Mouse (Mus musculus): ENCODE measurements around the gene Neurl3. TPM values are rescaled to one million over a fixed set of nuclear protein-coding genes. Genes with fewer than 3 reads are reported as not detected.

Gene Neurl3
- polyA plus RNA-seq, 1 experiment from 2014 or later, result 31.0 TPM

GRCm38 (mm10) chr1:36254635-36255360, 19.7 kb downstream of the Neurl3 start:
- 22% methylated on average over 25 of the region's 25 CpGs for WGBS
- Histone ChIP-seq H3K4me1 (ENCODE audit: control insufficient read depth, insufficient read depth, low read length) (peaks cover 10% of the 10 kb centered on the region), H3K27ac (ENCODE audit: low read length) (no peak overlapping the region), H3K4me3 (ENCODE audit: low read length) (no peak overlapping the region), H3K4me2 (ENCODE audit: low read depth, low read length) (0 out of 2 replicates have a peak overlapping the region, but pooled peaks have one; percentile 9), H3K36me3 (ENCODE audit: control insufficient read depth, insufficient read depth, low read length) (no peaks in the 10 kb centered on the region), H3K9ac (ENCODE audit: low read depth, low read length) (0 out of 2 replicates have a peak overlapping the region, but pooled peaks have one; percentile 3), H3K27me3 (replicated peaks; ENCODE audit: control insufficient read depth, insufficient read depth, low read length) (no peaks in the 10 kb centered on the region), H3K9me3 (ENCODE audit: control insufficient read depth, low read length) (peaks cover 10% of the 10 kb centered on the region)
- no peak for ATAC-seq

- Histone ChIP-seq H3K4me2 (ENCODE audit: low read depth, low read length) (no peak overlapping the region), H3K9ac (ENCODE audit: low read depth, low read length) (no peak overlapping the region), H3K4me1 (ENCODE audit: control insufficient read depth, insufficient read depth, low read length) (peaks cover 10% of the 10 kb centered on the region), H3K27ac (ENCODE audit: low read length) (no peak overlapping the region), H3K27me3 (replicated peaks; ENCODE audit: control insufficient read depth, insufficient read depth, low read length) (no peaks in the 10 kb centered on the region), H3K9me3 (ENCODE audit: control insufficient read depth, low read length) (peaks cover 7% of the 10 kb centered on the region), H3K36me3 (ENCODE audit: control insufficient read depth, insufficient read depth, low read length) (no peaks in the 10 kb centered on the region), H3K4me3 (ENCODE audit: low read length) (no peak overlapping the region)
- 9% methylated on average over 6 of the region's 6 CpGs for WGBS
- peak; percentile 58 for ATAC-seq
Measured at GRCm38 (mm10) chr1:36252791-36253190, 21.7 kb downstream of the Neurl3 start.

GRCm38 (mm10) chr1:36251426-36251825, 23.1 kb downstream of the Neurl3 start:
- Histone ChIP-seq H3K9ac (ENCODE audit: low read depth, low read length) (peak overlapping the region; percentile 7; the same call in 1 of the 2 replicates), H3K27me3 (replicated peaks; ENCODE audit: control insufficient read depth, insufficient read depth, low read length) (no peaks in the 10 kb centered on the region), H3K4me2 (ENCODE audit: low read depth, low read length) (no peak overlapping the region), H3K9me3 (ENCODE audit: control insufficient read depth, low read length) (peaks cover 3% of the 10 kb centered on the region), H3K4me3 (ENCODE audit: low read length) (no peak overlapping the region), H3K36me3 (ENCODE audit: control insufficient read depth, insufficient read depth, low read length) (no peaks in the 10 kb centered on the region), H3K27ac (ENCODE audit: low read length) (peak overlapping the region; percentile 10; the same call in 1 of the 2 replicates), H3K4me1 (ENCODE audit: control insufficient read depth, insufficient read depth, low read length) (peaks cover 10% of the 10 kb centered on the region)
- 11% methylated on average over 9 of the region's 9 CpGs for WGBS
- ATAC-seq, result peak; percentile 81

- H3K36me3 ChIP-seq (ENCODE audit: control insufficient read depth, insufficient read depth, low read length), result no peaks in the 10 kb centered on the region
- H3K9me3 ChIP-seq (ENCODE audit: control insufficient read depth, low read length), result no peaks in the 10 kb centered on the region
- ATAC-seq, result no peak
- H3K4me2 ChIP-seq (ENCODE audit: low read depth, low read length), result no peak overlapping the region
- H3K4me3 ChIP-seq (ENCODE audit: low read length), result no peak overlapping the region
- peaks cover 15% of the 10 kb centered on the region for H3K4me1 ChIP-seq (ENCODE audit: control insufficient read depth, insufficient read depth, low read length)
- 58% methylated on average over 6 of the region's 6 CpGs for WGBS
- no peaks in the 10 kb centered on the region for H3K27me3 ChIP-seq (replicated peaks; ENCODE audit: control insufficient read depth, insufficient read depth, low read length)
- no peak overlapping the region for H3K27ac ChIP-seq (ENCODE audit: low read length)
- H3K9ac ChIP-seq (ENCODE audit: low read depth, low read length), result no peak overlapping the region
Measured at GRCm38 (mm10) chr1:36246688-36247087, 27.8 kb downstream of the Neurl3 start.

GRCm38 (mm10) chr1:36244828-36245215, 29.7 kb downstream of the Neurl3 start:
- Histone ChIP-seq H3K27me3 (replicated peaks; ENCODE audit: control insufficient read depth, insufficient read depth, low read length) (no peaks in the 10 kb centered on the region), H3K9me3 (ENCODE audit: control insufficient read depth, low read length) (no peaks in the 10 kb centered on the region), H3K36me3 (ENCODE audit: control insufficient read depth, insufficient read depth, low read length) (no peaks in the 10 kb centered on the region), H3K4me3 (ENCODE audit: low read length) (no peak overlapping the region), H3K27ac (ENCODE audit: low read length) (no peak overlapping the region), H3K4me2 (ENCODE audit: low read depth, low read length) (0 out of 2 replicates have a peak overlapping the region, but pooled peaks have one; percentile 61), H3K9ac (ENCODE audit: low read depth, low read length) (no peak overlapping the region), H3K4me1 (ENCODE audit: control insufficient read depth, insufficient read depth, low read length) (peaks cover 8% of the 10 kb centered on the region)
- no peak for ATAC-seq
- 87% methylated on average over 4 of the region's 4 CpGs for WGBS

GRCm38 (mm10) chr1:36244058-36244827, 30.2 kb downstream of the Neurl3 start, which contains the start of gene Uggt1:
Gene Uggt1, minus strand, starts transcription at chr1:36244720.
- Histone ChIP-seq H3K4me1 (ENCODE audit: control insufficient read depth, insufficient read depth, low read length) (peaks cover 8% of the 10 kb centered on the region), H3K9me3 (ENCODE audit: control insufficient read depth, low read length) (no peaks in the 10 kb centered on the region), H3K27ac (ENCODE audit: low read length) (peak within 1 kb of the TSS; percentile 87), H3K27me3 (replicated peaks; ENCODE audit: control insufficient read depth, insufficient read depth, low read length) (no peaks in the 10 kb centered on the region), H3K4me2 (ENCODE audit: low read depth, low read length) (peak within 1 kb of the TSS; percentile 61), H3K4me3 (ENCODE audit: low read length) (peak within 1 kb of the TSS; percentile 89), H3K36me3 (ENCODE audit: control insufficient read depth, insufficient read depth, low read length) (no peaks in the 10 kb centered on the region), H3K9ac (ENCODE audit: low read depth, low read length) (peak within 1 kb of the TSS; percentile 83)
- ATAC-seq, result peak; percentile 98
- 2% methylated on average over 49 of the region's 49 CpGs for WGBS

- ATAC-seq, result no peak
- peak overlapping the region; percentile 83 for H3K9ac ChIP-seq (ENCODE audit: low read depth, low read length)
- H3K4me2 ChIP-seq (ENCODE audit: low read depth, low read length), result peak overlapping the region; percentile 61
- WGBS, result 2% methylated on average over 21 of the region's 21 CpGs
- peaks cover 8% of the 10 kb centered on the region for H3K4me1 ChIP-seq (ENCODE audit: control insufficient read depth, insufficient read depth, low read length)
- H3K9me3 ChIP-seq (ENCODE audit: control insufficient read depth, low read length), result no peaks in the 10 kb centered on the region
- H3K36me3 ChIP-seq (ENCODE audit: control insufficient read depth, insufficient read depth, low read length), result no peaks in the 10 kb centered on the region
- H3K27me3 ChIP-seq (replicated peaks; ENCODE audit: control insufficient read depth, insufficient read depth, low read length), result no peaks in the 10 kb centered on the region
- peak overlapping the region; percentile 89 for H3K4me3 ChIP-seq (ENCODE audit: low read length)
- H3K27ac ChIP-seq (ENCODE audit: low read length), result peak overlapping the region; percentile 87
Measured at GRCm38 (mm10) chr1:36243447-36244057, 30.9 kb downstream of the Neurl3 start.

- 85% methylated on average over 15 of the region's 15 CpGs for WGBS
- Histone ChIP-seq H3K4me2 (ENCODE audit: low read depth, low read length) (no peak overlapping the region), H3K36me3 (ENCODE audit: control insufficient read depth, insufficient read depth, low read length) (no peaks in the 10 kb centered on the region), H3K27ac (ENCODE audit: low read length) (no peak overlapping the region), H3K4me3 (ENCODE audit: low read length) (no peak overlapping the region), H3K27me3 (replicated peaks; ENCODE audit: control insufficient read depth, insufficient read depth, low read length) (no peaks in the 10 kb centered on the region), H3K9ac (ENCODE audit: low read depth, low read length) (peak overlapping the region; percentile 21; the same call in 1 of the 2 replicates), H3K9me3 (ENCODE audit: control insufficient read depth, low read length) (no peaks in the 10 kb centered on the region), H3K4me1 (ENCODE audit: control insufficient read depth, insufficient read depth, low read length) (peaks cover 8% of the 10 kb centered on the region)
- no peak for ATAC-seq
Measured at GRCm38 (mm10) chr1:36241903-36242429, 32.5 kb downstream of the Neurl3 start.

- Histone ChIP-seq H3K9me3 (ENCODE audit: control insufficient read depth, low read length) (no peaks in the 10 kb centered on the region), H3K27ac (ENCODE audit: low read length) (no peak overlapping the region), H3K4me2 (ENCODE audit: low read depth, low read length) (no peak overlapping the region), H3K27me3 (replicated peaks; ENCODE audit: control insufficient read depth, insufficient read depth, low read length) (no peaks in the 10 kb centered on the region), H3K9ac (ENCODE audit: low read depth, low read length) (no peak overlapping the region), H3K36me3 (ENCODE audit: control insufficient read depth, insufficient read depth, low read length) (no peaks in the 10 kb centered on the region), H3K4me3 (ENCODE audit: low read length) (no peak overlapping the region), H3K4me1 (ENCODE audit: control insufficient read depth, insufficient read depth, low read length) (peaks cover 8% of the 10 kb centered on the region)
- no peak for ATAC-seq
- 72% methylated on average over 6 of the region's 6 CpGs for WGBS
Measured at GRCm38 (mm10) chr1:36240176-36240575, 34.3 kb downstream of the Neurl3 start.
